Mouse (Mus musculus) embryonic facial prominence, embryonic 11.5 days (tissue): ENCODE measurements around the gene Trmt61a. TPM values are rescaled to one million over a fixed set of nuclear protein-coding genes. Genes with fewer than 3 reads are reported as not detected.
"Not testable (repeated sequence)": the region's sequence is repeated elsewhere in the genome, so short reads cannot be mapped to it uniquely, and the experiment has no call there.

Experiments used
- ATAC-seq: fragments of 200-750 bp; cut with Nextera tagmentation; replicated peaks from 2 replicates; pipeline ENCODE4 v1.8.0; 2017; ENCODE audit warnings: low read depth; ENCODE audit not compliant: insufficient number of reproducible peaks, low FRiP score, low TSS enrichment
- DNase-seq: peaks from one replicate; pipeline ENCODE4 v3.0.0-alpha.2; 2015; ENCODE audit warnings: low spot score
- H3K27ac ChIP-seq: fragments of 300-500 bp; sonication (generic); replicated peaks from 2 replicates; pipeline ENCODE4 v1.5.1; 2014; ENCODE audit warnings: mild to moderate bottlenecking, low read depth, low read length, control low read depth
- H3K27me3 ChIP-seq: fragments of 300-500 bp; sonication (generic); 2 replicates; pipeline ENCODE4 v1.6.1; 2014; ENCODE audit warnings: mild to moderate bottlenecking, low read length, moderate library complexity, mixed read lengths; ENCODE audit not compliant: control insufficient read depth, insufficient read depth
- H3K36me3 ChIP-seq: fragments of 300-500 bp; sonication (generic); replicated peaks from 2 replicates; pipeline ENCODE4 v1.6.1; 2014; ENCODE audit warnings: low read depth, mild to moderate bottlenecking, low read length, moderate library complexity, mixed read lengths; ENCODE audit not compliant: control insufficient read depth, insufficient read depth
- H3K4me1 ChIP-seq: fragments of 300-500 bp; sonication (generic); 2 replicates; pipeline ENCODE4 v1.6.1; 2014; ENCODE audit warnings: low read length, mixed read lengths; ENCODE audit not compliant: control insufficient read depth, insufficient read depth
- H3K4me2 ChIP-seq: fragments of 300-500 bp; sonication (generic); 2 replicates; pipeline ENCODE4 v1.6.1; 2014; ENCODE audit warnings: low read depth, mild to moderate bottlenecking, control low read depth, low read length, moderate library complexity
- H3K4me3 ChIP-seq: fragments of 300-500 bp; sonication (generic); 2 replicates; pipeline ENCODE4 v1.5.1; 2014; ENCODE audit warnings: low read depth, low read length, control low read depth
- H3K9ac ChIP-seq: fragments of 300-500 bp; sonication (generic); replicated peaks from 2 replicates; pipeline ENCODE4 v1.6.1; 2014; ENCODE audit warnings: mild to moderate bottlenecking, control low read depth, low read length
- H3K9me3 ChIP-seq: fragments of 300-500 bp; sonication (generic); replicated peaks from 2 replicates; pipeline ENCODE4 v1.6.1; 2016; ENCODE audit warnings: mild to moderate bottlenecking, low read length, inconsistent platforms, mixed read lengths; ENCODE audit not compliant: control insufficient read depth
- WGBS: fragments of 180-500 bp; shearing (Covaris S2); extraction: QIAGEN DNeasy Blood & Tissue Kit; methylation state at CpG from one replicate; pipeline ENCODE4 v1.1.7; 2014; 5-methylcytosine and 5-hydroxymethylcytosine counted together
- polyA plus RNA-seq: library from polyadenylated mRNA; unstranded; fragments of >200 nt; fragmentation: Nextera tagmentation; extraction: Ambion mirVana; gene quantifications from 2 replicates; pipeline ENCODE4 v1.2.1, GENCODE M21; 2014

Gene Trmt61a
- polyA plus RNA-seq, result 3.8 and 5.4 TPM in 2 replicates

DNA sequence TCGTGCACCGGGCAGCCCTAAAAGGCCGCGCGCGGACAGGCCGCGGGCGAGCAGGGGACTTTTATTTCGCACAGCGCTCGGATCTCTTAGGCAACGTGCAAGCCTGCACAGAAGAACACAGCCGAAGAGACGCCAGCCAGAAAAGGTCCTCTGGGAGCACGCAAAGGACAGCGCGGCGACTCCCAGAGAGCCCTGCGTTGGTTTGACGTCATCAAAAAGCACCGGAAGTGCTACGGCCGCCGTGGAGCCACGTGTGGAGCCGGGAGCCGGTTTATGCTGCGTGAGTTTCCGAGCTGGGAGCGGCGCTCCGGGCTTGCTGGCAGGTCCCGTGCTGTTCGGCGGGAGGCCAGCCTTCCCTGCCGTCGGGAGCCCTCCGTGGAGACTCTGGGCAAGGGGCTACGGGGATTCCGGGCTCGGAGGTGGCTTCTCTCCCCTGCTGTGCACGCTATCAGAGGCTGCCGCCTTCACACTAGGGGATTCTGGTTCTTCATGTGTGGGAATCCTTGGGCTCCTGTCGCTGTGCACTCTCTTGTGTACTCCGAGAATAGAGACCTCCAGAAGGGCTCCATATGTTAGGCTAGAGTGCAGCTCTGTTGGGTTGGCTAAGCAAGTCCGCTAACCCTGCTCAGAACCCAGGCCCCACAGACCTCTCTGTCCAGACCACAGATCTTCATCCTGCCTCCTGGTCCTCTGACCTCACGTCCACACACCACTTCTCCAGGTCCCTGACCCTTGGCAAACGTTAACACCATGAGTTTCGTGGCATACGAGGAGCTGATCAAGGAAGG, at the start of gene Trmt61a:
Trmt61a (plus strand) TSS at position 224 of the 788 bp plus-strand sequence.
- Histone ChIP-seq H3K4me2 (peak within 1 kb of the TSS; percentile 96), H3K27ac (peak within 1 kb of the TSS; percentile 23), H3K27me3 (peaks cover 8% of the 10 kb centered on the region), H3K4me1 (peaks cover 6% of the 10 kb centered on the region; the same call in 1 of the 2 replicates), H3K9me3 (no peaks in the 10 kb centered on the region), H3K4me3 (peak within 1 kb of the TSS; percentile 88), H3K9ac (peak within 1 kb of the TSS; percentile 61), H3K36me3 (no peaks in the 10 kb centered on the region; the same call in 1 of the 2 replicates)
- peak; percentile 84 for ATAC-seq
- 1% methylated on average over 51 of the region's 51 CpGs for WGBS
- peak; percentile 96 for DNase-seq

DNA sequence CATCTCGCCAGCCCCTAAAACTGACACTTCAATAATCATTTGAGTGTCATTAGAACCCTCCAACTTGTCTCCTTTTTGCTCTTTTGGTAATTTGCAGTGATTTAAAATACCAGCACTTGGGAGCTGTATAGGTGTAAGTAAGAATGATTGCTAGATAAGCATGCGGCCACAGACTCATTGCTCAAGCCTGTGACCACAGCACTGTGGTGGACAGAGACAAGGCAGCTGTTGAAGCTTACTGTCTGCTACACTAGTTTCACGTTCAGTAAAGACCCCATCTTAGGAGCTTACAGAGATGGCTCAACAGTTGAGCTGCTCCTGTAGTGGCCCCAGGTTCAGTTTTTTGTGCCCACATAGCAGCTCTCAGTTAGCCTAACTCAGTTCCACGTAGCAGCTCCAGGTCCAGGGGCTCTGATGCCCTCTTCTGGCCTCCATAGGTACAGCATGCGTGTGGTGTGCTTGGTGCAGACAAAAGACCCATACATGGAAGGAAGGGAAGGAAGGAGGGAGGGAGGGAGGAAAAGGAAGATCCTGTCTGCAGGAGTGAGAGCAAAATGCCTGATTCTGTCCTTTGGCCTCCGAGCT, 29.8 kb upstream of the Trmt61a start:
- H3K4me3 ChIP-seq, result no peak overlapping the region
- ATAC-seq, result no peak
- H3K27me3 ChIP-seq, result no peaks in the 10 kb centered on the region
- H3K4me2 ChIP-seq, result no peak overlapping the region
- WGBS, result 50% methylated on average over 6 of the region's 6 CpGs
- no peak overlapping the region for H3K9ac ChIP-seq
- H3K27ac ChIP-seq, result no peak overlapping the region
- H3K4me1 ChIP-seq, result no peaks in the 10 kb centered on the region
- peak; percentile 78 for DNase-seq
- H3K9me3 ChIP-seq, result no peaks in the 10 kb centered on the region
- peaks cover 11% of the 10 kb centered on the region for H3K36me3 ChIP-seq

DNA sequence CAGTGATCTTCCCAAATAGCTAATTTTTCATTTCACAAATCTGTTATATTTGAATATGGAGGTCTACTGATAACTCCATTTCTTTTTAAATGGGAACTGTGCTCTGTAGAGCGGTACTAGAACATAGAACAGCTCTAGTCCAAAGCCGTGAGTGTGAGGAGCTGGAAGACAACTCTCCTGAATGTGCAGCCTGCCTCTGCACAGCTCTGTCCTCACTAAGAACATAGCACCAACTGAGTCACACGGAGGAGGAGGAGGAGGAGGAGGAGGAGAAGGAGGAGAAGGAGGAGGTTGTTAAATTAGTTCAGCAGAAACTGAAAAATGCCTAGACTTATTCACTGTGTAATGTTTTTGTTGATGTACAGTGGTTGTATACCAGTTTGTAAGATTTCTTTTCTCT, 25.0 kb upstream of the Trmt61a start:
- no peaks in the 10 kb centered on the region for H3K4me1 ChIP-seq
- WGBS, result 85% methylated on average over 3 of the region's 3 CpGs
- no peak overlapping the region for H3K4me3 ChIP-seq
- no peak for DNase-seq
- H3K27ac ChIP-seq, result no peak overlapping the region
- H3K36me3 ChIP-seq, result peaks cover 3% of the 10 kb centered on the region
- H3K27me3 ChIP-seq, result no peaks in the 10 kb centered on the region
- no peaks in the 10 kb centered on the region for H3K9me3 ChIP-seq
- no peak overlapping the region for H3K9ac ChIP-seq
- no peak overlapping the region for H3K4me2 ChIP-seq
- no peak for ATAC-seq

DNA sequence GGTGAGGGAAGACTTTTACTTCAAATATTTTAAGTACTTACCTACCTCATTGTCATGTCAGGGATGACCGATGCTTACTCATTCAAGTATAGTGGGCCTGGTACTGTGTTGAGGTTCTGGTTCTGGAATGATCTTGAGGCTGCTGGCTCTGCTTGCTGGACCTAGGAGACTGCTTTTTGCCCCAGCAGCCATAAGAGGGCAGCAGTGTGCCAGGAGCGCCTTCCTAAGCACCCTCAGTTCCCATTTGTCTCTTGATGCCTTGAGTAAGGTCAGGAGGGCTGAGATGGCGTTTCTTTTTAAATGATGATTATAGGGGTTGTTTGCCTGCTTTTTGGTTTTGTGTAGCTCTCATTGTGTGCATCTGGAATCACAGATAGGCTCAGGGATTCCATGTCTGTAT, 24.5 kb upstream of the Trmt61a start:
- no peaks in the 10 kb centered on the region for H3K27me3 ChIP-seq
- H3K27ac ChIP-seq, result no peak overlapping the region
- no peak for ATAC-seq
- H3K4me1 ChIP-seq, result no peaks in the 10 kb centered on the region
- H3K9me3 ChIP-seq, result no peaks in the 10 kb centered on the region
- WGBS, result 53% methylated on average over 3 of the region's 3 CpGs
- H3K4me2 ChIP-seq, result no peak overlapping the region
- H3K4me3 ChIP-seq, result no peak overlapping the region
- DNase-seq, result peak; percentile 70
- peaks cover 3% of the 10 kb centered on the region for H3K36me3 ChIP-seq
- H3K9ac ChIP-seq, result no peak overlapping the region

DNA sequence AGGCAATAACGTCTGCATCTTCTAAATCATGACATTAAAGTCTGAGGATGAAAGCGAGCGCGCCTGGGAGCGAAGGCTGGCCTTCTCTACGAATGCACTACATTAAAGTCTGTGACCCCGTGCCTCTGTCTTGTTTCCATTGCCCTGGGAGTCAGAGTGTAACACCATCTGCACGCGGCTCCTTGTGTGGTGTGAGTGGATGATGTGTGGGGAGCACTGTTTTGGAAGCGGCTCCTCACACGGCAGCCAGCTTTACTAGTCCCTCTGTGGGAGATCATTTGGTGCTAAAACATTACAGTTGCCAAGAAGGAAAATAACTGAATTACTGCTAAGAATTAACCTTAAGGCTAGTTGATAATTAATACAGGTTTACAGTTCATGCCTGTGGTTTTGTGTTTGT, 22.2 kb upstream of the Trmt61a start:
- H3K27ac ChIP-seq, result no peak overlapping the region
- 95% methylated on average over 11 of the region's 11 CpGs for WGBS
- no peak overlapping the region for H3K4me3 ChIP-seq
- no peak overlapping the region for H3K9ac ChIP-seq
- no peaks in the 10 kb centered on the region for H3K9me3 ChIP-seq
- no peaks in the 10 kb centered on the region for H3K27me3 ChIP-seq
- H3K4me1 ChIP-seq, result no peaks in the 10 kb centered on the region
- H3K4me2 ChIP-seq, result no peak overlapping the region
- DNase-seq, result no peak
- no peaks in the 10 kb centered on the region; the same call in 1 of the 2 replicates for H3K36me3 ChIP-seq
- no peak for ATAC-seq

DNA sequence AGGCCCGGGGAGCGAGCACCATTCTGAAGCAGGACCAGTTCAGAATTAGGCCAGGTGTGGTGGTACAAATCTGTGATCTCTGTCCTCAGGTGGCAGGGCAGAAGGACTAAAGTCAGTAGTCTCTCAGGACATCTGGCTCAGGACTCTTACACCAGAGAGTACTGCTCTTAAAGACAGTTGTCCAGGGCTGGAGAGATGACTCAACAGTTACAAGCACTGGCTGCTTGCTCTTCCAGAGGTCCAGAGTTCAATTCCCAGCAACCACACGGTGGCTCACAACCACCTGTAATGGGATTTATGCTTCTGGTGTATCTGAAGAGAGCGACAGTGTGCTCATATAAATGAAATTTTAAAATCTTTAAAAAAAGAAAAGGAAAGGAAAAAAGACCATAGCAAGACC, 18.6 kb upstream of the Trmt61a start:
- ATAC-seq, result no peak
- Histone ChIP-seq H3K4me2 (no peak overlapping the region), H3K27me3 (no peaks in the 10 kb centered on the region), H3K4me3 (no peak overlapping the region), H3K4me1 (no peaks in the 10 kb centered on the region), H3K36me3 (no peaks in the 10 kb centered on the region; the same call in 1 of the 2 replicates), H3K27ac (no peak overlapping the region), H3K9ac (no peak overlapping the region), H3K9me3 (no peaks in the 10 kb centered on the region)
- DNase-seq, result no peak
- 96% methylated on average over 4 of the region's 4 CpGs for WGBS

DNA sequence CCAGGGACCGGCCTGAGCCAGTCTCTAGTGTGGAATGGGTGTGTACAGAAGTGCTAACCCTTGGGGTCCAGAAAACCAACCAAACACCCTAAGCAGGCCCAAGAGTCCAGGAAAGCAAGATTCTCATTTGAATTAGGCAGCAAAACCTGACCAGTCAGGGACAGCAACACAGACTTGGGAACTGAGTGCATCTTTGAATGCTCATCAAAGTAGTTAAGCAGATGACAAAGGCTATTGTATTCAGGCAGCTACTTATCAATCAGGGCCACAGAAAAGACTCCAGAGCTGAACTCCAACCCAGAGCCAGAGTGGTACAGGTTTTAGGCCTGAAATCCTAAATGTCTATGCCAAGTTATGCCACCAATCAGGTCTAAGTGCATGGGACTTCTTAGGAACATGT, 17.3 kb upstream of the Trmt61a start:
- ATAC-seq (no peak), DNase-seq (no peak)
- H3K4me1 ChIP-seq, result no peaks in the 10 kb centered on the region
- H3K4me3 ChIP-seq, result no peak overlapping the region
- no peaks in the 10 kb centered on the region for H3K27me3 ChIP-seq
- no peak overlapping the region for H3K4me2 ChIP-seq
- WGBS, result 93% methylated on average over 1 of the region's 1 CpGs
- no peaks in the 10 kb centered on the region; the same call in 1 of the 2 replicates for H3K36me3 ChIP-seq
- no peaks in the 10 kb centered on the region for H3K9me3 ChIP-seq
- H3K9ac ChIP-seq, result no peak overlapping the region
- H3K27ac ChIP-seq, result no peak overlapping the region

DNA sequence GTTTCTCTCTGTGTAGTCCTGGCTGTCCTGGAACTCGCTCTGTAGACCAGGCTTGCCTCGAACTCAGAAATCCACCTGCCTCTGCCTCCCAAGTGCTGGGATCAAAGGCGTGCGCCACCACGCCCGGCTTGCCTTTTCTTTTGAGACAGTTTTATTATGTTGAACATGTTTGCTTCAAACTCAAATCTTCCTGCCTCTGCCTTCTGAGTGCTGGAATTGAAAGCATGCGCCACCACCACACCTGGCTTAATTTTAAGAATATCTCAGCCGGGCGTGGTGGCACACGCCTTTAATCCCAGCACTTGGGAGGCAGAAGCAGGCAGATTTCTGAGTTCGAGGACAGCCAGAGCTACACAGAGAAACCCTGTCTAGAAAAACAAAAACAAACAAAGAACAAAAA, 16.4 kb upstream of the Trmt61a start:
- not testable (repeated sequence) for H3K9ac ChIP-seq, H3K4me2 ChIP-seq, H3K27ac ChIP-seq, DNase-seq, H3K4me3 ChIP-seq, H3K27me3 ChIP-seq, H3K9me3 ChIP-seq, H3K4me1 ChIP-seq, ATAC-seq, H3K36me3 ChIP-seq
- WGBS, result 96% methylated on average over 11 of the region's 11 CpGs
